Mouse (Mus musculus) liver, adult 2 months (tissue): ENCODE results near the gene Cldn4. TPM values are rescaled to one million over a fixed set of nuclear protein-coding genes. Genes with fewer than 3 reads are reported as not detected.

Experiments
- DNase-seq: peaks from one replicate; pipeline ENCODE4 v3.0.0-alpha.2; 2011; ENCODE audit warnings: low read depth, low spot score; ENCODE audit errors: extremely low read depth
- H3K27ac ChIP-seq: fragments of 200-500 bp; replicated peaks from 2 replicates; pipeline ENCODE4 v1.5.1; 2012; ENCODE audit warnings: low read depth, mild to moderate bottlenecking, control low read depth, inconsistent platforms, low read length; ENCODE audit not compliant: insufficient read depth
- H3K27me3 ChIP-seq: fragments of 200-500 bp; 2 replicates; pipeline ENCODE4 v1.6.1; 2012; ENCODE audit warnings: mild to moderate bottlenecking, moderate library complexity, low read length, inconsistent platforms; ENCODE audit not compliant: control insufficient read depth, insufficient read depth
- H3K36me3 ChIP-seq: fragments of 200-500 bp; 2 replicates; pipeline ENCODE4 v1.6.1; 2012; ENCODE audit warnings: low read length, inconsistent platforms; ENCODE audit not compliant: control insufficient read depth, insufficient read depth
- H3K4me1 ChIP-seq: fragments of 200-500 bp; 2 replicates; pipeline ENCODE4 v1.6.1; 2011; ENCODE audit warnings: low read length; ENCODE audit not compliant: control insufficient read depth, insufficient read depth
- H3K4me3 ChIP-seq: fragments of 200-500 bp; 2 replicates; pipeline ENCODE4 v1.5.1; 2011; ENCODE audit warnings: low read depth, mild to moderate bottlenecking, control low read depth, low read length, moderate library complexity; ENCODE audit not compliant: insufficient read depth
- H3K79me2 ChIP-seq: fragments of 200-500 bp; 2 replicates; pipeline ENCODE4 v1.6.1; 2012; ENCODE audit warnings: inconsistent platforms, mild to moderate bottlenecking, low read length, moderate library complexity; ENCODE audit not compliant: control insufficient read depth, insufficient read depth
- H3K9ac ChIP-seq: fragments of 200-500 bp; 2 replicates; pipeline ENCODE4 v1.6.1; 2012; ENCODE audit warnings: low read depth, mild to moderate bottlenecking, control low read depth, inconsistent platforms, low read length
- CTCF ChIP-seq: fragments of 200-500 bp; IDR thresholded peaks from 2 replicates; pipeline ENCODE4 v1.5.1; 2011; ENCODE audit warnings: low read depth, low read length, control low read depth
- POLR2A ChIP-seq: fragments of 200-500 bp; IDR thresholded peaks from 2 replicates; pipeline ENCODE4 v1.6.1; 2011; ENCODE audit warnings: low read length, control low read depth; ENCODE audit not compliant: insufficient read depth; ENCODE audit errors: extremely low read depth
- WGBS: fragments of 180-500 bp; shearing (Covaris S2); methylation state at CpG from one replicate; pipeline ENCODE4 v1.1.7; 2018; 5-methylcytosine and 5-hydroxymethylcytosine counted together
- polyA plus RNA-seq: library from polyadenylated mRNA; depleted of rRNA; stranded (reverse); fragments of >200 nt; gene quantifications from 2 replicates; pipeline ENCODE4 v1.2.3, GENCODE M21; 2012
- total RNA-seq: library from RNA; depleted of rRNA; stranded (reverse); fragments of >200 nt; gene quantifications from 2 replicates; pipeline ENCODE4 v1.2.3, GENCODE M21; 2014

Gene Cldn4
- total and polyA plus RNA-seq, 2 experiments: 0.09 TPM

GRCm38 (mm10) chr5:134963546-134963945, 16.8 kb upstream of the Cldn4 start:
- Histone ChIP-seq H3K27me3 (no peaks in the 10 kb centered on the region), H3K36me3 (no peaks in the 10 kb centered on the region), H3K9ac (no peak overlapping the region), H3K79me2 (no peaks in the 10 kb centered on the region), H3K4me3 (no peak overlapping the region), H3K27ac (no peak overlapping the region), H3K4me1 (no peaks in the 10 kb centered on the region)
- 76% methylated on average over 5 of the region's 5 CpGs for WGBS
- DNase-seq: no peak
- no peak for TF ChIP-seq POLR2A
- TF ChIP-seq CTCF: no peak

DNA sequence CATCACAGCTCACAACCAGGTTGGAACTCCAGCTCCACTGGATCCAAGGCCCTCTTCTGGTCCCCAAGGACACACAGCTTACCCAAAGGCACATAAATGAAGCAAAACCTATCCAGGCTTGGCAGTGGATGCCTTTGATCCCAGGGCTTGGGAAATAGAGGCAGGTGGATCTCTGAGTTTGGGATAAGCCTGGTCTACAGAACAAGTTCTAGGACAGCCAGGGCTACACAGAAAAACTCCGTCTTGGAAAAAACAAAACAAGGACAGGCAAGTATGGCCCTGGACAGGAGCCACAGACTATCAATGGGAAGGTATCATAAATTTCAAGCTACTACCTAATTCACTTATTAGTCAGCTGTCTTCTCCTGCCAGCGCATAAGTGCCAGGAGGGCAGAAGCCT, 14.8 kb upstream of the Cldn4 start:
- Histone ChIP-seq H3K27ac (no peak overlapping the region), H3K4me1 (no peaks in the 10 kb centered on the region), H3K79me2 (no peaks in the 10 kb centered on the region), H3K27me3 (no peaks in the 10 kb centered on the region), H3K36me3 (no peaks in the 10 kb centered on the region), H3K9ac (no peak overlapping the region), H3K4me3 (no peak overlapping the region)
- TF ChIP-seq CTCF: no peak
- TF ChIP-seq POLR2A: no peak
- WGBS: 93% methylated on average over 2 of the region's 2 CpGs
- DNase-seq: no peak

DNA sequence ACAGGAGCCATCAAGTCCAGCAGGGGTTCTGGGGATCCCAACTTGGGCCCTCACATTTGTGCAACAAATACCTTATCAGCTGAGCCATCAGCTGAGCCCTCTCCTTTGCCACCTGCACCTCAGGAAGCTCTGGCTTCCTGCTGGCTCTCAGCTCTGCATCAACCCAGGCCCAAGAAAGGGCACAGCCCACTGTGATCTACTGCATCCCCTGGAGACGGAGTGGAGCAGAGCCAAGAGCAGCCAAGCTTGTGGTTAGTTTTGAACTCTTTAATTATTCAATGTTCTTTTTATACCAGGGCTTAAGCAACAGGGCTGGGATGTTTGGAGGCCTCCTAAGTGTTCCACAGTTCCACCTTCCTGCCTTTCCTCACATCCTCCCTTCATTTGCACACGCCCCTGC, 13.7 kb upstream of the Cldn4 start:
- TF ChIP-seq CTCF (no peak), POLR2A (no peak)

DNA sequence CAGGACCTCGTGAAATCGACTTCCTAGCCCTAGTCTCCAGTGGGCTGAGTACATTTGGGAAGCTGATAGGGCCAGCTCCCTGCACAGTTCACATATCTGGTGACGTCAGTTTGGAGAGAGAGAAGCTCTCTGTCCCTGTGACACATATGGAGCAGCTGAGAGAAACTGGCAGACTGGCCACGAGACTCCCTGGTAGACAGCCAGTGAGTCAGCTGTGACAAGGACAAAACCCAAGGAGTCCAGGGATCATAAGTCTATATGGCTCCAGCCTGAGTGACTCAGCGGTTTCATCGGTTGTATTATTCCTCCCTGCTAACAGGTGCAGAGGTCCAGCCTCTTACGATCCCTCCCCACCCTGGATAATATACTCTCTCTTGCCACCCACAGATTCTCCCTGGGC, 12.4 kb upstream of the Cldn4 start:
- no peak for DNase-seq

More for the DNA sequence above, 13.7 kb upstream of the Cldn4 start:
- Histone ChIP-seq H3K4me3 (no peak overlapping the region), H3K27me3 (no peaks in the 10 kb centered on the region), H3K36me3 (no peaks in the 10 kb centered on the region), H3K27ac (no peak overlapping the region), H3K4me1 (no peaks in the 10 kb centered on the region), H3K9ac (no peak overlapping the region), H3K79me2 (no peaks in the 10 kb centered on the region)
- 90% methylated on average over 2 of the region's 2 CpGs for WGBS
- no peak for DNase-seq

GRCm38 (mm10) chr5:134955491-134955890, 8.8 kb upstream of the Cldn4 start:
- H3K27ac ChIP-seq: no peak overlapping the region
- no peaks in the 10 kb centered on the region for H3K4me1 ChIP-seq
- H3K79me2 ChIP-seq: no peaks in the 10 kb centered on the region
- 74% methylated on average over 5 of the region's 5 CpGs for WGBS
- H3K9ac ChIP-seq: no peak overlapping the region
- no peaks in the 10 kb centered on the region for H3K36me3 ChIP-seq
- no peak for DNase-seq
- no peaks in the 10 kb centered on the region for H3K27me3 ChIP-seq
- TF ChIP-seq CTCF (no peak), POLR2A (no peak)
- H3K4me3 ChIP-seq: no peak overlapping the region

More for the DNA sequence above, 12.4 kb upstream of the Cldn4 start:
- no peak overlapping the region for H3K27ac ChIP-seq
- H3K36me3 ChIP-seq: no peaks in the 10 kb centered on the region
- no peak overlapping the region for H3K9ac ChIP-seq
- no peaks in the 10 kb centered on the region for H3K27me3 ChIP-seq
- H3K4me3 ChIP-seq: no peak overlapping the region
- no peaks in the 10 kb centered on the region for H3K79me2 ChIP-seq
- no peak for TF ChIP-seq CTCF
- H3K4me1 ChIP-seq: no peaks in the 10 kb centered on the region
- WGBS: 63% methylated on average over 7 of the region's 7 CpGs

GRCm38 (mm10) chr5:134951053-134951884, 4.5 kb upstream of the Cldn4 start:
- Histone ChIP-seq H3K36me3 (no peaks in the 10 kb centered on the region), H3K27ac (no peak overlapping the region), H3K4me3 (no peak overlapping the region), H3K9ac (no peak overlapping the region), H3K4me1 (no peaks in the 10 kb centered on the region), H3K27me3 (0 out of 2 replicates have a peak, but pooled peaks cover 3% of the 10 kb centered on the region), H3K79me2 (no peaks in the 10 kb centered on the region)
- TF ChIP-seq CTCF (no peak), POLR2A (no peak)
- no peak for DNase-seq
- 12% methylated on average over 19 of the region's 19 CpGs for WGBS
